Mouse (Mus musculus) intestine, embryonic 16.5 days (tissue): ENCODE measurements around the gene Ccnk. TPM values are rescaled to one million over a fixed set of nuclear protein-coding genes. Genes with fewer than 3 reads are reported as not detected.

Source experiments
- ATAC-seq: fragments of 200-750 bp; cut with Nextera tagmentation; 2 replicates; pipeline ENCODE4 v1.8.0; 2017; ENCODE audit warnings: moderate TSS enrichment, moderate library complexity
- H3K27ac ChIP-seq: fragments of 300-500 bp; sonication (generic); 2 replicates; pipeline ENCODE4 v1.5.1; 2014; ENCODE audit warnings: mild to moderate bottlenecking, low read length
- H3K27me3 ChIP-seq: fragments of 300-500 bp; sonication (generic); replicated peaks from 2 replicates; pipeline ENCODE4 v1.6.1; 2014; ENCODE audit warnings: low read length, control low read depth, mixed read lengths; ENCODE audit not compliant: control insufficient read depth, insufficient read depth
- H3K36me3 ChIP-seq: fragments of 300-500 bp; sonication (generic); 2 replicates; pipeline ENCODE4 v1.6.1; 2014; ENCODE audit warnings: low read length, control low read depth; ENCODE audit not compliant: control insufficient read depth, insufficient read depth
- H3K4me1 ChIP-seq: fragments of 300-500 bp; sonication (generic); 2 replicates; pipeline ENCODE4 v1.6.1; 2014; ENCODE audit warnings: low read length, control low read depth, mixed read lengths; ENCODE audit not compliant: control insufficient read depth, insufficient read depth
- H3K4me2 ChIP-seq: fragments of 300-500 bp; sonication (generic); 2 replicates; pipeline ENCODE4 v1.6.1; 2014; ENCODE audit warnings: low read depth, low read length, control low read depth
- H3K4me3 ChIP-seq: fragments of 300-500 bp; sonication (generic); 2 replicates; pipeline ENCODE4 v1.5.1; 2014; ENCODE audit warnings: mild to moderate bottlenecking, low read length
- H3K9ac ChIP-seq: fragments of 300-500 bp; sonication (generic); 2 replicates; pipeline ENCODE4 v1.6.1; 2014; ENCODE audit warnings: low read depth, low read length
- H3K9me3 ChIP-seq: fragments of 300-500 bp; sonication (generic); 2 replicates; pipeline ENCODE4 v1.6.1; 2016; ENCODE audit warnings: low read length, control low read depth; ENCODE audit not compliant: control insufficient read depth
- WGBS: fragments of 180-500 bp; shearing (Covaris S2); extraction: QIAGEN DNeasy Blood & Tissue Kit; methylation state at CpG from one replicate; pipeline ENCODE4 v1.1.7; 2014; 5-methylcytosine and 5-hydroxymethylcytosine counted together
- polyA plus RNA-seq: library from polyadenylated mRNA; unstranded; fragments of >200 nt; fragmentation: Nextera tagmentation; extraction: Ambion mirVana; gene quantifications from 2 replicates; pipeline ENCODE4 v1.2.1, GENCODE M21; 2015

The Ccnk gene
- polyA plus RNA-seq, 1 experiment from 2014 or later = 1.9 TPM

DNA sequence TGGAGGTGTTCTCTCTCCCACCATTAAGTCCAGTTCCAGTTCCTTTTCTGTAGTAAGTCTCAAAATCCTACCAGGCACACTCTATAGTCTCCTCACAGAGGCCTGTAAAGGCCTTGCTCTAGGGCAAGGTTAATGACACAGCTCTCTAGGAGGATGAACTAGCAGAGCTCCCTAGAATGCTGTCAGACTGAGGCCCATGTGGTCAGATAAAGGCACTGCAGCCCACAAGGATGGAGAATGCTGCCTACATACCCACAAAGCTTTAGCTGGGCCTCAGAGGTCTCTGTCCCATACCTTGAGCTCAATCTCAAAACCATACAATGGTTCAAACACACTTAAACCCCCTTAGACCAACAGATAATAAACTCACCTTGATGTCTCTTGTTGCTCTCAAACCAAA, 19.5 kb upstream of the Ccnk start:
- H3K4me3 ChIP-seq = no peak overlapping the region
- H3K4me1 ChIP-seq = no peaks in the 10 kb centered on the region
- ATAC-seq = no peak
- H3K9ac ChIP-seq = no peak overlapping the region
- no peaks in the 10 kb centered on the region for H3K9me3 ChIP-seq
- H3K27ac ChIP-seq = no peak overlapping the region
- peaks cover 15% of the 10 kb centered on the region for H3K36me3 ChIP-seq
- H3K27me3 ChIP-seq = no peaks in the 10 kb centered on the region
- no peak overlapping the region for H3K4me2 ChIP-seq

GRCm38 (mm10) chr12:108162036-108162435, 17.3 kb upstream of the Ccnk start:
- Histone ChIP-seq H3K36me3 (peaks cover 15% of the 10 kb centered on the region), H3K9ac (no peak overlapping the region), H3K4me1 (no peaks in the 10 kb centered on the region), H3K27ac (no peak overlapping the region), H3K9me3 (no peaks in the 10 kb centered on the region), H3K4me3 (no peak overlapping the region), H3K27me3 (no peaks in the 10 kb centered on the region), H3K4me2 (no peak overlapping the region)
- 91% methylated on average over 1 of the region's 1 CpGs for WGBS
- ATAC-seq = no peak

- no peaks in the 10 kb centered on the region for H3K27me3 ChIP-seq
- WGBS = 89% methylated on average over 3 of the region's 3 CpGs
- peaks cover 10% of the 10 kb centered on the region for H3K36me3 ChIP-seq
- ATAC-seq = no peak
- no peaks in the 10 kb centered on the region for H3K9me3 ChIP-seq
- H3K4me3 ChIP-seq = no peak overlapping the region
- H3K27ac ChIP-seq = no peak overlapping the region
- peaks cover 1% of the 10 kb centered on the region for H3K4me1 ChIP-seq
- no peak overlapping the region for H3K4me2 ChIP-seq
- no peak overlapping the region for H3K9ac ChIP-seq
Measured at GRCm38 (mm10) chr12:108163706-108164105, 15.7 kb upstream of the Ccnk start.

GRCm38 (mm10) chr12:108168909-108169308, 10.5 kb upstream of the Ccnk start:
- Histone ChIP-seq H3K27me3 (no peaks in the 10 kb centered on the region), H3K9me3 (no peaks in the 10 kb centered on the region), H3K9ac (no peak overlapping the region), H3K4me2 (no peak overlapping the region), H3K4me1 (peaks cover 16% of the 10 kb centered on the region), H3K27ac (no peak overlapping the region), H3K36me3 (no peaks in the 10 kb centered on the region), H3K4me3 (no peak overlapping the region)
- ATAC-seq = no peak
- WGBS = 67% methylated on average over 3 of the region's 3 CpGs

DNA sequence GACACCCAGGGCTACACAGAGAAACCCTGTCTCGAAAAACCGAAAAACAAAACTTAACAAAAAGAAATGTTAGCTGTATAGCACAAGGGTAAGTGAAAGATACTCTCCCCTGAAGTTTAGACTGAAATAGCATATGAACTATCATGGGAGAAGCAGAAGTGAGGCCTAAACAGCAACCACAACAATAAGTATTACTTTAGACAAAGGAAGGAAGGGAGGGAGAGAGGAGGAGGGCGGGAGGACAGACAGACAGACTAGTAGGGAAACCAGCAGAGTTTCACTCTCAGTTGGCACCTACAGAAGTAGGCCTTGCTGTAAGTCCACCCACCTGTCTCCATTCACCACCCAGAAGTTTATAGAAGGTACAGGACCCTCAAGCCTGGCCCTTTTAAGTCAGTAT, 8.9 kb upstream of the Ccnk start:
- Histone ChIP-seq H3K27ac (no peak overlapping the region), H3K27me3 (no peaks in the 10 kb centered on the region), H3K4me1 (peaks cover 16% of the 10 kb centered on the region), H3K4me2 (no peak overlapping the region), H3K36me3 (no peaks in the 10 kb centered on the region), H3K4me3 (no peak overlapping the region), H3K9me3 (no peaks in the 10 kb centered on the region), H3K9ac (no peak overlapping the region)
- 89% methylated on average over 3 of the region's 3 CpGs for WGBS
- ATAC-seq = no peak

- Histone ChIP-seq H3K27ac (no peak overlapping the region), H3K4me1 (peaks cover 21% of the 10 kb centered on the region)
Measured at GRCm38 (mm10) chr12:108171336-108171735, 8.0 kb upstream of the Ccnk start.

GRCm38 (mm10) chr12:108172639-108173038, 6.7 kb upstream of the Ccnk start:
- no peaks in the 10 kb centered on the region for H3K27me3 ChIP-seq
- no peak for ATAC-seq
- H3K9me3 ChIP-seq = no peaks in the 10 kb centered on the region
- H3K4me3 ChIP-seq = no peak overlapping the region
- no peak overlapping the region for H3K9ac ChIP-seq
- H3K36me3 ChIP-seq = no peaks in the 10 kb centered on the region
- WGBS = 63% methylated on average over 4 of the region's 4 CpGs
- H3K4me2 ChIP-seq = no peak overlapping the region
- peaks cover 30% of the 10 kb centered on the region for H3K4me1 ChIP-seq
- H3K27ac ChIP-seq = no peak overlapping the region

More at GRCm38 (mm10) chr12:108171336-108171735, 8.0 kb upstream of the Ccnk start:
- H3K36me3 ChIP-seq = no peaks in the 10 kb centered on the region
- H3K9ac ChIP-seq = no peak overlapping the region
- no peak overlapping the region for H3K4me3 ChIP-seq
- H3K9me3 ChIP-seq = no peaks in the 10 kb centered on the region
- H3K27me3 ChIP-seq = no peaks in the 10 kb centered on the region
- ATAC-seq = no peak
- H3K4me2 ChIP-seq = no peak overlapping the region

DNA sequence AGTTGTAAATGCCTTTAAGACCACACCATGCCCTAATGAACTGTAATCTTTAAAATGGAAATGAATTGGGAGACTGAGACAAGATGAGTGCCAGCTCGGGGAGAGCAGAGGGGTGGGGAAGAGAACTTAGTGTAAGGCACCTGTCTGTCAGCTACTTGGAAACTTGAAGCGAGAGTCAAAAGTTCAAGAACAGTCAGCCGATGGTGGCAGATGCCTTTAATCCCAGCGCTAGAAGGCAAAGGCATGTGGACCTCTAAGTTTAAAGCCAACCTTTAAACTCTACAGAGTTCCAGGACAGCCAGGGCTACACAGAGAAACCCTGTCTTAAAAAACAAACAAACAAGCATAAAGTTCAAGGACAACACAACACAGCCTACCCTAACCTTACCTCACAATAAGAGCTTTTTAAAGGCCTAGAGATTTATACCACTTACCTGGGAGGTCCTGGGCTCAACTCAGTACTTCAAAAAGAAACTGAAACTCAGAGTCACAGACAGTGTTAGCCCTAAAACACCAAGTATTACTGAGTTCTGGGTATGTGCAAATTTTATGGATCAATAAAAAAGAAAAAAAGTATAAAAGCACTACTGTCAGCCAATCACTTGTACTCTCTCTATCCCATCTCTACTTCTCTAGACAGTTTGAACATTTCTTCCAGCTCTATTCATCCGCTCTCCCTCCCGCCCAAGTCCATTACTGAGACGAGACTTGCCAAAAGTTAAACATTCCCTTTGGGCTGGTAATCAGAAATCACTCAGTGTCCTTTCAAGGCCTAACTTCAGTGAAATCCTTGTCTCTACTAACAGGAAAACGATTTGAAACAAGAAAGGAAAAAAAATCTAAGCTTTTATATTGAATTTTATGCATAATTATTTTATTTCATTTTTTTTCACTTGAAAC, 4.5 kb upstream of the Ccnk start:
- Histone ChIP-seq H3K4me3 (no peak overlapping the region), H3K4me2 (no peak overlapping the region), H3K4me1 (peaks cover 27% of the 10 kb centered on the region), H3K27me3 (no peaks in the 10 kb centered on the region), H3K27ac (no peak overlapping the region), H3K36me3 (no peaks in the 10 kb centered on the region), H3K9me3 (no peaks in the 10 kb centered on the region), H3K9ac (no peak overlapping the region)
- 58% methylated on average over 8 of the region's 8 CpGs for WGBS
- no peak for ATAC-seq

DNA sequence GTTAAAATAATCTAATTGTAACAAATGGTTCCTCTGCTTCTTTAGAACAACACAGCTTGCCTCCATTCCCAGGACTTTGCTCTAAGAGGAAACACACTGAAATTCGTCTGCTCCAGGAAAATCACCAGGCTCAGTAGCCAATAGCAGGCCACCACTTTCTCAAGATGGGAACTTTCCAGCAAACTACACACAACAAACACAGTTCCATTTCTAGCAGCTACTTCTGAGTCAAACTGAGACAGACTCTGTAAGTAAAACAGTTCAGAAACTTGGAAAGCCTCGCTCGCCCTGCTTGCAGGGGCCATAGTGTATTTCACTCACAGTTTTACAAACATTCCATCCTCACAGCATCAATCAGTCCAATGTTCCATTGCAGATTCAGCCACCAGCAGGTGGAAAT, 3.0 kb upstream of the Ccnk start:
- no peaks in the 10 kb centered on the region for H3K36me3 ChIP-seq
- no peak overlapping the region for H3K4me2 ChIP-seq
- H3K27me3 ChIP-seq = no peaks in the 10 kb centered on the region
- peak overlapping the region; percentile 23; the same call in 1 of the 2 replicates for H3K27ac ChIP-seq
- ATAC-seq = no peak
- H3K9me3 ChIP-seq = no peaks in the 10 kb centered on the region
- H3K4me1 ChIP-seq = peaks cover 30% of the 10 kb centered on the region
- H3K4me3 ChIP-seq = no peak overlapping the region
- no peak overlapping the region for H3K9ac ChIP-seq
- WGBS = 61% methylated on average over 3 of the region's 3 CpGs
